Mouse (Mus musculus): ENCODE measurements around the gene Dthd1. TPM values are rescaled to one million over a fixed set of nuclear protein-coding genes. Genes with fewer than 3 reads are reported as not detected.

Dthd1 gene
- polyA plus RNA-seq, 1 experiment from 2014 or later: not detected

- Histone ChIP-seq H3K27ac (replicated peaks; ENCODE audit: low read depth, low read length) (no peak overlapping the region), H3K27me3 (ENCODE audit: control insufficient read depth, insufficient read depth, low read length) (no peaks in the 10 kb centered on the region), H3K9ac (ENCODE audit: low read length) (no peak overlapping the region), H3K36me3 (ENCODE audit: control insufficient read depth, insufficient read depth, low read length) (no peaks in the 10 kb centered on the region), H3K4me3 (ENCODE audit: low read depth, low read length) (no peak overlapping the region), H3K4me1 (ENCODE audit: control insufficient read depth, insufficient read depth, low read length) (no peaks in the 10 kb centered on the region), H3K4me2 (ENCODE audit: low read depth, severe bottlenecking) (no peak overlapping the region), H3K9me3 (ENCODE audit: control insufficient read depth, low read length) (no peaks in the 10 kb centered on the region)
- ATAC-seq (ENCODE audit: insufficient number of reproducible peaks, low FRiP score, low TSS enrichment, low read depth) (no peak), DNase-seq (ENCODE audit: low spot score) (no peak)
- 83% methylated on average over 2 of the region's 2 CpGs for WGBS
Observed at GRCm38 (mm10) chr5:62851337-62851736, 37.7 kb downstream of the Dthd1 start.

DNA sequence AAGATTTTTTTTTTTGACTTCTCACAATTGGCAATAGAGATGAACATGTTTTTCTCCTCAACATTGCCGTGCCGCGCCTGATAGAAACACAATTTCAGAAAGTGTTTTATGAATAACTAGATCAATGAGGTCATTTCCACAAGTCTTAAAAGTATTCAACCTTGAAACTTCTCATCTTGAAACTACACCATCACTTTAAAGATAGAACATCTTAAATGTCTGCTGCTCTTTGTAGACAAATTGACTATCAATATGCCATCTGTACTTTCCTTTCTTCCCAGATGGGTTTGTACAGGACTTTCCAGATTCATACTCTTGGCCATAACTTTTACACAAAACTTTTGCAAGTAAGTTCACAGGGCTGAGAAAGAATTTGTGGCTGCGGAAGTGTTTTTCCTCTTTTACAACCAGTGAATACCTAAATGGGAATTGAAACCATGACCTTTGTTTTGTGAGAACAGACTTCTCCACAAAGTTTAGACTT is 40.8 kb downstream of the Dthd1 start:
- Histone ChIP-seq H3K9ac (ENCODE audit: low read length) (no peak overlapping the region), H3K4me1 (ENCODE audit: control insufficient read depth, insufficient read depth, low read length) (no peaks in the 10 kb centered on the region), H3K4me2 (ENCODE audit: low read depth, severe bottlenecking) (no peak overlapping the region), H3K9me3 (ENCODE audit: control insufficient read depth, low read length) (no peaks in the 10 kb centered on the region), H3K27me3 (ENCODE audit: control insufficient read depth, insufficient read depth, low read length) (no peaks in the 10 kb centered on the region), H3K27ac (replicated peaks; ENCODE audit: low read depth, low read length) (no peak overlapping the region), H3K36me3 (ENCODE audit: control insufficient read depth, insufficient read depth, low read length) (no peaks in the 10 kb centered on the region), H3K4me3 (ENCODE audit: low read depth, low read length) (no peak overlapping the region)
- DNase-seq (ENCODE audit: low spot score): no peak
- 92% methylated on average over 4 of the region's 4 CpGs for WGBS
- no peak for ATAC-seq (ENCODE audit: insufficient number of reproducible peaks, low FRiP score, low TSS enrichment, low read depth)

DNA sequence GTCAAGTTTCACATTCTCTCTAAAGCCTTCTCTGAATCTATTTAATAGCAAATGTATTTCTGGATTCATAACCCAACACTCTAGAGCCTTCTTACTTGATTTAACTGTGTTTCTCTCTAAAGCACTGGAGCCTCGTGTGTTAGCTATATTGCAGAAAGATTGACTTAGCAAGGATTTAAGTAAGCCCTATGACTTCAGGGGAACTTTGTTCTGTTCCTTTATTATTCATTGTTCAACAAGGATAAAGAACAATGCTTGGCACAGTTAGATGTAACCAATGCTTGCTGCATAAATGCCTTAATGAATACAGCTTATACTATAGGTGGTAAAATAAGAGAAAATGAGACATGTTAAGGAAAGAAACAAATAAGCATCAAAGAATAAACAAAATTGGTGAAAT is 43.9 kb downstream of the Dthd1 start:
- H3K36me3 ChIP-seq (ENCODE audit: control insufficient read depth, insufficient read depth, low read length): no peaks in the 10 kb centered on the region
- 75% methylated on average over 1 of the region's 1 CpGs for WGBS
- H3K9me3 ChIP-seq (ENCODE audit: control insufficient read depth, low read length): no peaks in the 10 kb centered on the region
- H3K27ac ChIP-seq (replicated peaks; ENCODE audit: low read depth, low read length): no peak overlapping the region
- H3K4me3 ChIP-seq (ENCODE audit: low read depth, low read length): no peak overlapping the region
- H3K9ac ChIP-seq (ENCODE audit: low read length): no peak overlapping the region
- no peak overlapping the region for H3K4me2 ChIP-seq (ENCODE audit: low read depth, severe bottlenecking)
- ATAC-seq (ENCODE audit: insufficient number of reproducible peaks, low FRiP score, low TSS enrichment, low read depth) (no peak), DNase-seq (ENCODE audit: low spot score) (no peak)
- H3K27me3 ChIP-seq (ENCODE audit: control insufficient read depth, insufficient read depth, low read length): no peaks in the 10 kb centered on the region
- no peaks in the 10 kb centered on the region for H3K4me1 ChIP-seq (ENCODE audit: control insufficient read depth, insufficient read depth, low read length)

DNA sequence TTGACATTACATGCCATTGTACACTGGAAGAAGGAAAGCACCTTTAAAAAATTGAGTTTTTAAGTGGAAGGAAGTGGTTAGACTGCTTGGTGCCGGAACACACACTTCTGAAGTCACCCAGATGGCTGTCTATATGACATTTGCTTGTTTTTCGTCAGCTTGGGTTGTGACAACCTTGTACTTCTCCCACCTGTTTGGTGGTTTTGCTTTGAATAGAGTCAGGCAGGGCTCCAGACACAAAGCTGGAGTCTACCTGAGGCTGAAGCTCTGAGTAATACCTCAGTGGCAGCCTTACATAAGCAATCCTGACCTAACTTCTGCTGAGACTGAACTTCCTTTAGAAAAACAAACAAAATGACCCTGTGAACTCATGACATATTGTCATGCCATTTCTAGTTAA is 44.7 kb downstream of the Dthd1 start:
- no peak overlapping the region for H3K9ac ChIP-seq (ENCODE audit: low read length)
- no peak overlapping the region for H3K27ac ChIP-seq (replicated peaks; ENCODE audit: low read depth, low read length)
- no peak overlapping the region for H3K4me3 ChIP-seq (ENCODE audit: low read depth, low read length)
- no peaks in the 10 kb centered on the region for H3K9me3 ChIP-seq (ENCODE audit: control insufficient read depth, low read length)
- no peaks in the 10 kb centered on the region for H3K27me3 ChIP-seq (ENCODE audit: control insufficient read depth, insufficient read depth, low read length)
- H3K4me1 ChIP-seq (ENCODE audit: control insufficient read depth, insufficient read depth, low read length): no peaks in the 10 kb centered on the region
- whole genome bisulfite sequencing: 78% methylated on average over 2 of the region's 2 CpGs
- no peak overlapping the region for H3K4me2 ChIP-seq (ENCODE audit: low read depth, severe bottlenecking)
- no peak for ATAC-seq (ENCODE audit: insufficient number of reproducible peaks, low FRiP score, low TSS enrichment, low read depth)
- no peaks in the 10 kb centered on the region for H3K36me3 ChIP-seq (ENCODE audit: control insufficient read depth, insufficient read depth, low read length)
- DNase-seq (ENCODE audit: low spot score): no peak

DNA sequence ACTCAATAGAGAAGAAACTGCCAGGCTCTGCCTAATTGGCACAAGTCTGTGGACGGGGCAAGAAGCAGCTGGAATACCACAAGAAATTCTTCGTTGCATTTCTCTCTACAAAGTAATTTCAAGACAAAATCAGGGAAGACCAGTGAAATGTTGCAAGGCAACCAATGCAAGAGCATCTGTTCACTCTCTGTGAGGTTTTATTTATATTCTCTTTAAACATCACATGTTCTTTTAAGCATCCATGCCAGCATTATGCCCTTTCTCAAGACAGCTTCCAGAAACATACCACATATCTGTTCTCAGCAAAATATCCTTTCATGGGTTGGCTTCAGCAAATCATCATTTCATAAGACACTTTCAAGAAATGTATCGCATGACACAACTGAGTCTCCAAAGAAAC is 50.7 kb downstream of the Dthd1 start:
- Histone ChIP-seq H3K4me2 (ENCODE audit: low read depth, severe bottlenecking) (no peak overlapping the region), H3K4me3 (ENCODE audit: low read depth, low read length) (no peak overlapping the region), H3K27me3 (ENCODE audit: control insufficient read depth, insufficient read depth, low read length) (no peaks in the 10 kb centered on the region), H3K4me1 (ENCODE audit: control insufficient read depth, insufficient read depth, low read length) (no peaks in the 10 kb centered on the region), H3K9ac (ENCODE audit: low read length) (no peak overlapping the region), H3K9me3 (ENCODE audit: control insufficient read depth, low read length) (no peaks in the 10 kb centered on the region), H3K36me3 (ENCODE audit: control insufficient read depth, insufficient read depth, low read length) (no peaks in the 10 kb centered on the region), H3K27ac (replicated peaks; ENCODE audit: low read depth, low read length) (no peak overlapping the region)
- WGBS: 76% methylated on average over 3 of the region's 3 CpGs
- no peak for DNase-seq (ENCODE audit: low spot score)
- ATAC-seq (ENCODE audit: insufficient number of reproducible peaks, low FRiP score, low TSS enrichment, low read depth): no peak

DNA sequence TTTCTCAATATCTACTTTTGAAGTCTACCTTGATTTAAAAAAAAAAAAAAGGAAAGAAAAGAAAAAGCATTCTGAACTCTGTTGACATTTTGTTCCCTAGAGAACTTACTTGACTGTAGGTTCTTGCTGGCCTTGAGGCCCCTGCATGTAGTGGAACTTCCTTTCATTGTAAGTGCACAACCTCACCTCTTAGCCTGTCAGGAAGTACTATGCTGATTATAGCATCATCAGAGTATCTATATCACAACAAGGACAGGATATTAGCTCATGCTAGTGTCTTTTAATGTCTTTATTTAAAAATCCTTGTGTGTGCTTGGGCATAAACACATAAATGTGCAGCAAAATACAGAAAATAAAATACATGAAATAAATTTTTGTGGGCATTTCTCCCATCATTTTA is 53.4 kb downstream of the Dthd1 start:
- H3K36me3 ChIP-seq (ENCODE audit: control insufficient read depth, insufficient read depth, low read length): no peaks in the 10 kb centered on the region
- H3K9me3 ChIP-seq (ENCODE audit: control insufficient read depth, low read length): no peaks in the 10 kb centered on the region
- H3K4me1 ChIP-seq (ENCODE audit: control insufficient read depth, insufficient read depth, low read length): no peaks in the 10 kb centered on the region
- DNase-seq (ENCODE audit: low spot score) (no peak), ATAC-seq (ENCODE audit: insufficient number of reproducible peaks, low FRiP score, low TSS enrichment, low read depth) (no peak)
- no peak overlapping the region for H3K27ac ChIP-seq (replicated peaks; ENCODE audit: low read depth, low read length)
- H3K27me3 ChIP-seq (ENCODE audit: control insufficient read depth, insufficient read depth, low read length): no peaks in the 10 kb centered on the region
- no peak overlapping the region for H3K4me3 ChIP-seq (ENCODE audit: low read depth, low read length)
- no peak overlapping the region for H3K9ac ChIP-seq (ENCODE audit: low read length)
- no peak overlapping the region for H3K4me2 ChIP-seq (ENCODE audit: low read depth, severe bottlenecking)

- no peaks in the 10 kb centered on the region for H3K9me3 ChIP-seq (ENCODE audit: control insufficient read depth, low read length)
Observed at GRCm38 (mm10) chr5:62879530-62879929, 65.9 kb downstream of the Dthd1 start.

GRCm38 (mm10) chr5:62895326-62895725 is 81.7 kb downstream of the Dthd1 start:
- Histone ChIP-seq H3K27me3 (ENCODE audit: control insufficient read depth, insufficient read depth, low read length) (no peaks in the 10 kb centered on the region), H3K4me2 (ENCODE audit: low read depth, severe bottlenecking) (no peak overlapping the region)
- no peak for ATAC-seq (ENCODE audit: insufficient number of reproducible peaks, low FRiP score, low TSS enrichment, low read depth)

More at GRCm38 (mm10) chr5:62879530-62879929, 65.9 kb downstream of the Dthd1 start:
- Histone ChIP-seq H3K4me1 (ENCODE audit: control insufficient read depth, insufficient read depth, low read length) (no peaks in the 10 kb centered on the region), H3K4me3 (ENCODE audit: low read depth, low read length) (no peak overlapping the region), H3K27me3 (ENCODE audit: control insufficient read depth, insufficient read depth, low read length) (no peaks in the 10 kb centered on the region), H3K9ac (ENCODE audit: low read length) (no peak overlapping the region), H3K4me2 (ENCODE audit: low read depth, severe bottlenecking) (no peak overlapping the region), H3K36me3 (ENCODE audit: control insufficient read depth, insufficient read depth, low read length) (no peaks in the 10 kb centered on the region), H3K27ac (replicated peaks; ENCODE audit: low read depth, low read length) (no peak overlapping the region)
- no peak for DNase-seq (ENCODE audit: low spot score)
- WGBS: 63% methylated on average over 1 of the region's 1 CpGs
- ATAC-seq (ENCODE audit: insufficient number of reproducible peaks, low FRiP score, low TSS enrichment, low read depth): no peak

DNA sequence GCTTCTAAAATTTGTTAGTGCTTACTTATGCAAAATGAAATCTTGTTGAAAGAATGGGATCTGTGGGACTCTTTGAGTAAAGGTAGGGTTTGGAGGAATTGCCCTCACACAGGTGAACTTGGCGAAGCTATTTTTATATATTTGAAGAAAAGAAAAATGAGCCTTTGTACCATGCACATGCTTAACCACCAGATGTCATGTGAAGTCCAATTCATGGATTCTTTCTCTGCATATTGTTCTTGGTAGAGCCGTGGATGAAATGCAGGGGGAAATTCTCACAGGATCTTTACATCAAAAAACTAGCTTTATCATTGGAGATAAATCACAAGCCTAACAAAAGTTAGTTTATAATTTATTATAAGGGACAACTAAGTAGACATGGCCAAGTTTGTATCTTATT is 93.3 kb downstream of the Dthd1 start:
- WGBS: 83% methylated on average over 2 of the region's 2 CpGs
- no peak for ATAC-seq (ENCODE audit: insufficient number of reproducible peaks, low FRiP score, low TSS enrichment, low read depth)

More at GRCm38 (mm10) chr5:62895326-62895725, 81.7 kb downstream of the Dthd1 start:
- Histone ChIP-seq H3K4me1 (ENCODE audit: control insufficient read depth, insufficient read depth, low read length) (no peaks in the 10 kb centered on the region), H3K4me3 (ENCODE audit: low read depth, low read length) (no peak overlapping the region), H3K27ac (replicated peaks; ENCODE audit: low read depth, low read length) (no peak overlapping the region), H3K36me3 (ENCODE audit: control insufficient read depth, insufficient read depth, low read length) (no peaks in the 10 kb centered on the region), H3K9ac (ENCODE audit: low read length) (no peak overlapping the region), H3K9me3 (ENCODE audit: control insufficient read depth, low read length) (no peaks in the 10 kb centered on the region)
- DNase-seq (ENCODE audit: low spot score): no peak
- 66% methylated on average over 3 of the region's 3 CpGs for WGBS

More for the DNA sequence above, 93.3 kb downstream of the Dthd1 start:
- no peak for DNase-seq (ENCODE audit: low spot score)
- Histone ChIP-seq H3K9ac (ENCODE audit: low read length) (no peak overlapping the region), H3K36me3 (ENCODE audit: control insufficient read depth, insufficient read depth, low read length) (no peaks in the 10 kb centered on the region), H3K4me2 (ENCODE audit: low read depth, severe bottlenecking) (no peak overlapping the region), H3K4me1 (ENCODE audit: control insufficient read depth, insufficient read depth, low read length) (no peaks in the 10 kb centered on the region), H3K27me3 (ENCODE audit: control insufficient read depth, insufficient read depth, low read length) (no peaks in the 10 kb centered on the region), H3K9me3 (ENCODE audit: control insufficient read depth, low read length) (no peaks in the 10 kb centered on the region), H3K27ac (replicated peaks; ENCODE audit: low read depth, low read length) (no peak overlapping the region), H3K4me3 (ENCODE audit: low read depth, low read length) (no peak overlapping the region)

Data from limb, embryonic 11.5 days (tissue).